Mouse (Mus musculus): ENCODE data around the gene Nmrk2.

Gene Nmrk2

DNA sequence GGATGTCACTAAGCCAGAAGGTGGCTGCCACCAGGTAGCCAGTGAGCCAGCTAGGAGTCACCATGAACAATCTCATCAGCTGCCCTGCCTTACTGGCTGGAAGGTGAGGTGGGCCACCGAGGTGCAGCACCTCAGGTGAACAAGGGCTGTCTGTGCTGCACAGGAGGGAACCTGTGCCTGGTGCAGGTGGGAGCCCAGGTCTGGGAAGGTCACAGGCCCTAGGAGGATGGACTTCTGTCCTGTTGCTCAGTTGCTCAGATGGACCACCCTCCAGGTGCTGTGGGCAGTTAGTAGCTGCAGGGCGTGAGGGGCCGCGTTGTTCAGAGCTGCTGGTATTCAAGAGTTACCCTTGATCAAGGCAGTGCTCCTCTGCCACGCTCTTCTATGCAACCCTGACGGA, 15.0 kb upstream of the Nmrk2 start:
- no peak for DNase-seq (ENCODE audit: low spot score)

DNA sequence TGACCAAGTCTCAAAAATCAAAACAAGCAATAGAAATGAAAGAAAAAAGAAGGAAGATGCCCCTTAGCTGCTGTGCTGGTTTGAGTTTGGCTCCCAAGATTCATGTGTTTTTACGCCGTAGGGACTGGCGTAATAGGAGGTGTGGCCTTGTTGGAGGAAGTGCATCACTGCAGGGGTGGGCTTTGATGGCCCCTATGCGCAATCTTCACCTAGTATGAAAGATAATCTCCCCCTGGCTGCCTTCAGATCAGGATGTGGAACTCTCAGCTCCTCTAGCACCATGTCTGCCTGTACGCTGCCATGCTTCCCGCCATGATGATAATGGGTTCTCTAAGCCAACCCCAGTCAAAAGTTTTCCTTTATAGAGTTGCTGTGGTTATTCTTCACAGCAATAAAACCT, 14.4 kb upstream of the Nmrk2 start:
- DNase-seq (ENCODE audit: low spot score): no peak

DNA sequence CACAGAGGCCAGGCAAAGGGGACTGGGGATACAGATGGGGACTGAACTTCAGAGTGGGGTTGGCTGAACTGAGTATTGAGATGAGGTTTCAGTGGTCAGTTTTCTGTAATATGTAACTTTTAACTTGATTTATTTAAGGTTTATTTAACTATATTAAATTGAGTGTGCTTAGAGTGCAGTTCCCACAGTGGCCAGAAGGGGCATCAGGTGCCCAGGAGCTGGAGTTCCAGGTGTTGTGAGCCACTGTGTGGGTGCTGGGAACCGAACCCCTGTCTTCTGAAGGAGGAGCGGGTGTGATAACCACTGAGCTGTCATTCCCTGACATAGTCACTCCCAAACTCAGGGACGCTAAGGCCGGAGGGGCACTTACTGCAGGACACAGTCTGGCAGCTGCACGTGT, 8.3 kb upstream of the Nmrk2 start:
- no peak for DNase-seq (ENCODE audit: low spot score)

DNA sequence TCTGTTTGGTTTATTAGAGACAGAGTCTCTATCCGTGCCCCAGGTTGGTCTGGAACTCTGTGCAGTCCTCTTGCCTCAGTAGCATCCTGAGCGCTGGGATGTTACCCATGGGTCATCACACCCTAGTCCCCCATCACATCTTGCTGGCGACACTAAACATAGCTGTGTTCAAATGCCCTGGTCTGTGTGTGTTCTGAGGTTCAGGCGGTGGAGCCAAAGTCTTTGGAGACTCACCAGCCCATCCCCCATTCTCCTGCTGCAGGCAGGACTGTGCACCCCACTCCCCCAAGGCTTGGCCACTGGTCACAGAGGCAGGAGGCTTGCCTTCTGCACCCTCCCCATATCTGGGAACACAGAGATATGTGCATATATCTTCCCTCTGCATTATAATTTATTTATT, 2.3 kb upstream of the Nmrk2 start:
- DNase-seq (ENCODE audit: low spot score): peak; percentile 38

DNA sequence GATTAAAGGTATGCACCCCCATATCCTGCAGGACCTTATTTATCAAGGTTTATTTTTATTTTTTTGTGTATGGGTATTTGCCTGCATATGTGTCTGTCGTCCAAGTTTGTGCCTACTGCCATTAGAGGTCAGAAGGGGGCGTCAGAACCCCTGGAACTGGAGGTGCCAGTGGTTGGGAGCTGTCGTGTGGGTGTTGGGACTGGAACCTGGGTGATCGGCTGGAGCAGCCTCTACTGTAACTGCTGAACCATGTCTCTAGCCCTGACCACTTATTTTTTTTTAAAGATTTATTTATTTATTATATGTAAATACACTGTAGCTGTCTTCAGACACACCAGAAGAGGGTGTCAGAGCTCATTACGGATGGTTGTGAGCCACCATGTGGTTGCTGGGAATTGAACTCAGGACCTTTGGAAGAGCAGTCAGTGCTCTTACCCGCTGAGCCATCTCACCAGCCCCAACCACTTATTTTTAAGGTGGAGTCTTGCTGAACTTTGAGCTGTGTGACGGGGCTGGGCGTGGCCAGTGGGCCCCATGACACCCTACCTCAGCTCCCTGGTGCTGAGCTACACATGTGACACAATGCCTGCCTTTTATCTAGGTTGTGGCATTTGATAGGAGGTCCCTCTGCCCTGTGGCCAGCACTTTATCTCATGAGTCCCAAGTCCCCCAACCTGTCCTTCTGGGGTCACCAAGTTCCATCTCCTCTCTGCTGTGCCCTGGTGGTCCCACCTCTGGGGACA, 1.3 kb upstream of the Nmrk2 start:
- no peak for DNase-seq (ENCODE audit: low spot score)

DNA sequence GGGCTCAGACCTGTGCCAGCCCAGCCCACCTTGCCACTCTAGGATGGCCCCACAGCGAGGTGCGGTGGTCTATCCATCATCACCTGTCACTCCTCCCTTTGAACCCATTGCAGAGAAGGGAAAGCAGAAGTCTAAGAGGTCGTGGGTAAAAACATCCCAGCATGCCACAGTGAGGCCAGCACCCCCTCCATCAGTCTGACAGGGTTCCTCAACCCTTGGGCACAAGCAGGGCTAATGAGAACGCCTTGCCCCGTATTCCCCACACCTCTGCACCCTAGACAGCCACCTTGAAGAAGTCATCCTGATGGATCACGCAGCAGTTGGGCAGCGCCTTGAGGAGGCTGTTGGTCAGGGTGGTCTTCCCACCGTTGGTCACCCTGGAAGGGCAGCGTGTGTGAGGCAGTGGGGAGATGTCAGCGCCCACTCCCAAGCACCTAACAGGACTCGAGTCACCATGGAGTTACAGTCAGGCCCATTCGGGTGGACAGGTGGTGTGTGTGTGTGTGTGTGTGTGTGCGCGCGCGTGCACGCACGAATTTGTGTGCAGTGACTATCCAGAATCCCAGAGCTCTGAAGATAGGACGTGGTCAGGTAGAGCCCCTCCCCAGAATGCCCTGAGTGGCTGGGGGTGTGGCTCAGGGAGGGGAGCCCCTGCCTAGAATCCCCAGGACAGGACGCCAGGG, 1.1 kb downstream of the Nmrk2 start:
- no peak for DNase-seq (ENCODE audit: low spot score)

DNA sequence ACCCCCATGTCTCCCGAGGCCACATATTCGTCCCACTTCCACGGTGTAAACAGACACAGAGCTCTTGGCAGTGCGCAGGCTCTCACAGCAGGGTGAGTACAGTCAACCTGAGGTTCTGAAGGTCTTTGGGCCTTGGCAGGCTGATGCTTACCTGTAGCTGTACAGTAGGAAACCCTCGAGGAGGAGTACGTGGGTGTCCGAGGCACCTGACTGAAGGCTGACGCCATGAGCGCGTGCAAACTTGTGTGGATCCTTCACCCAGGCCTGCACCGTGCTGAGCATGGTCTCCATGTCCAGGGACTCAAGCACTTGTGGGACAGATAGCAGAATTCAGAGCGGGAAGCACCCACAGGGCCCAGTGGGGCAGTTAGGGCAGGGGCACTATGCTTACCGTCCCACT, 1.7 kb downstream of the Nmrk2 start:
- no peak for DNase-seq (ENCODE audit: low spot score)

DNA sequence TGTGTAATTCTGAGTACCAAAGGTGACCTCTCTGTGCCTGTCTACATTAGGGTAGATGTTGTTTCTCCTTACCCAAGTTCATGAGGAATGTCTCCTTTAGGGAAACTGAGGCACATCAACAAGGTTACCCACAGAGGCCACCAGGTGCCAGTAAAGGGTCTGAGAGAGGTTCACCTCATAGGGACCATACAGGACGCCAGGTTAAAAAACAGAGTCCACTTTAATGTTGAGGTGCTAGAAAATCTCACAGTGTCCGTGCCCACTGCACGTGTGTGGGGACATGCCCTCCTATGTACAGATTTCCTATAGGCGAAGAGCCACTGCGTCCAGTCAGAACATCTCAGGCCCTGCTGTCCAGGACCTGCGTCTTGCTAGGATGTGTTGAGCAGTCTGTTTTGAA, 2.9 kb downstream of the Nmrk2 start:
- DNase-seq (ENCODE audit: low spot score): no peak

DNA sequence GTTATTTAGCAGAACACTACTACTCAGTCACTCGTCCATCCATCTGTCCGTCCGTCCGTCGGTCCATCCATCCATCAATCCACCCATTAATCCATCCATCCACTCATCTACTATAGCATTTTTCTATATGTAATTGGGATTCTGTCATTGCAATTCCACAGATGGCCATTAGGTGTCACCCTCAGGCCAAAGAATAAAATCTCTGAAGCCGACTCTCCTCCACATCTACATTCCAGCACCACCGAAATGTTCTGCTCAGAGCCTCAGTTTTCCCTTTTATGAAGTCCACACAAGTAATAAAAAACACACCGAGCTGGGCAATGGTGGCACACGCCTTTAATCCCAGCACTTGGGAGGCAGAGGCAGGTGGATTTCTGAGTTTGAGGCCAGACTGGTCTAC, 3.6 kb downstream of the Nmrk2 start:
- peak; percentile 71 for DNase-seq (ENCODE audit: low spot score)

DNA sequence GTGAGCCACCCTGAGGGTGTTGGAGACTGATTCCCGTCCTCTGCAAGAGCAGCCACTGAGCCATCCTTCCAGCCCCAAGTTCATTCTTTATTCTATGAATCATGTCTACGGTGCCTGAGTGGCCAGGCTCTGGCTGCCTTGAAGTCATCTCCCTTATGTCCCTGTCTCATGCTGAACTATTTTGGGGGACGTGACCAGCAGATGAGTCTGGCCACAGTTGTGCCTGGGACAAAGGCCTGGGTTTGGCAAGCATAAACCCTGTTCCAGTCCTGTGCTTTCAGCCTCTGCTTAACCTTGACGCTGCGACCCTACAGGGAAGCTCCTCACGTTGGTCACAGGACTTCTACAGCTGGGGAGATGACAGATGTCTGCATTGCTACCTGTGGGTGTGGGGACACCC, 4.5 kb downstream of the Nmrk2 start:
- DNase-seq (ENCODE audit: low spot score): no peak

DNA sequence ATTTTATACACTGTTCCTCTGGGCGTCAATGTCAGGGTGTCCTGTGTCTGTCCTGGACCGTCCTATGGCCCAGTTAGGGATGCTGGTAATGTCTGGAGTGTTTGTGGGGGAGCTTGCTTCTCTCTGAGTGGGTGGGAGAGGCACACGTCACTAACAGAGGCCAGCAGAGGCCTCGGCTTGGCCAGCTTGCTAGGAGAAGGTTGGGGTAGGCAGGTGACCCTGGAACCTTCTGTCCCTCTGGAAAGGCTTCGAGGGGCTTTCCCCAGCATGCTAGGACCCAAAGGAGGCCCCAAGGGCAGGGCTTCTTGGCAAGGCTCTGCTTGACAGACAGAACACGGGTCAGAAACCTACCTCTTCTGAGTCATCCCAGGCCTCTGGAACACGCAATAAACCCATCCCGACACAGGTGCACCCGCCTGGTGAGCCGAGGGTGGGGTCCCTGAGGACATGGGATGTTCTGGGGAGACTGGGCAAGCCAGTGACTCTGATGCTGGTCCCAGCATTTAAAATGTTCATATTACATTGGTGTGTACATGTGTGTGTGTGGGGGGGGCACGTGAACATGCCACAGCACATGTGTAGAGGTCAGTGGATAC, 5.3 kb downstream of the Nmrk2 start:
- no peak for DNase-seq (ENCODE audit: low spot score)

DNA sequence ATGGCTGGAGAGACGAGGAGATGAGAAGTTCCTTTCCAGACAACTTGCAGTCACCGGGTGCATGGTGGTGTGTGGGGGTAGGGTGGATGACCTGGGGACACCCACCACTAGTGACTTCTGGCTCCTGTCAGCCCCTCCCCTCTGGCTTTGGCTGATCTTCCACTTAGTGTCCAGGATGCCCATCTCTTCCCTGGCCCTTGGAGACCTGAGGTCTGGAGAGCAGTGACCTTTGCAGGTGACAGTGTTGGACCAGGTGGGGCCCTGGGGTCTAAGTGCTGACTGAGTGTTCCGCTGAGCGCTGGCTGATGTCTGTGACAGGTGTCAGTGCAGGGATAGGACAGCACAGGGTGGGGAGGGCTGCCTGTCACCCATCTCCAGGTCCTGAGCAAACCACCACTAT, 6.6 kb downstream of the Nmrk2 start:
- DNase-seq (ENCODE audit: low spot score): no peak

DNA sequence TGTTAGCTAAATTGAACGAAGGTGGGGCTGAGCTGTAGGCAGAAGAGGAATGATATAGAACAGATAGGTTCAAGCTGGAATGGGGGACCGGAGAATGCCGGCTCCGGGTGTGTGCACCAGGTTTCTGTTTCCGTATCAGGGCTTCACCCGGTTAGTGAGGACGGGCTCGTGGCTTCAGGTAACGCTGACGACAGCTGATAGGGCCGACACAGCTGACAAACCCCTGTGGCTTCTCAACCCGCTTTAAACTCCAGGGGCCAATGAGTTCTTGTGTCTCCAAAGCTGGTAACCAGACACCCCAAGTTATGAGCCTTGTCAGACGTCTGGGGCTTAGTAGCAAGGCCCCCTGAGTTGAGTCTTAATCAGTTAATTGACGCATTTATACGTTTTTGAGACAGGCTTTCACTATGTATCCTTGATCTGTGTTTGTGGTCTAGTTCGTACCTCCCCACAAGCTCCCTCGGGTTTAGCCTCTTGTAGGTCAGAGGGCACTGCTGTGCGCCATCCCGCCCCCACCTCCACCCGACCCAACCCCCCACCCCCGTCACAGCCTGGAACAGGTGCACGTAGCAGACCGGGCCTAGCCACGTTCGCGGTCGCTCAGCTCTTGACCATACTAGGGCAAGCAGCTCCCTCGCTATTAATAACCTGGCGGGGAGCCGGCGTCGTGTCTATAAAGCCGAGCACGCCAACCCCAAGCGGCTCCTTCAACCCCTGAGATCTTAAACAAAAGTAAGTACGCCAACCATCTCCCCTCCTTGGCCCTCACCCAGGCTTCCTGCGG, 7.7 kb downstream of the Nmrk2 start:
- DNase-seq (ENCODE audit: low spot score): peak; percentile 74

DNA sequence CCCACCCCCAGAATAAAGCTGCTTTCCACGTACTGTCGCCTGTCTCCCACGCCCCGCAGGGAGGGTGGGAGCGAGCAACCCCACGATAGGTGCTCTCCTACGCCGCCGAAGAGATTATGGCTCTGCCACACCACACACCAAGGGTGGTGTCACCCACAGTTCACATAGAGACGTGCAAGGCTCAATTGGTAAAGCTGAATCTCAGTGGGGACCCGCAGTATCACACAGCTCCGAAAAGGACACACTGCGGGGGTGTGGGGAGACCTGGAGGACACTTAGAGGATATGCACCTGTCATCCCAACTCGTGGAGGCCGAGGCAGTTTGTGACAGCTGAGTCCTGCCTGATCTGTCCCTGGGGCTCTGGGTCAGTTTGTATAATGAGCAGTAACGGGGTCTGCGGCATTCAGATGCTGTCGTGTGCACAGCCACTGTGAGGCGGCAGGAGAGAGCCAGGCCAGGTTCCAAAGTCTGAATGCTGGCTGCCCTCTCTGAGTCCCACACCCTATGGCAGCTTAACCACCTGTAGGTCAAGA, 8.8 kb downstream of the Nmrk2 start:
- no peak for DNase-seq (ENCODE audit: low spot score)

DNA sequence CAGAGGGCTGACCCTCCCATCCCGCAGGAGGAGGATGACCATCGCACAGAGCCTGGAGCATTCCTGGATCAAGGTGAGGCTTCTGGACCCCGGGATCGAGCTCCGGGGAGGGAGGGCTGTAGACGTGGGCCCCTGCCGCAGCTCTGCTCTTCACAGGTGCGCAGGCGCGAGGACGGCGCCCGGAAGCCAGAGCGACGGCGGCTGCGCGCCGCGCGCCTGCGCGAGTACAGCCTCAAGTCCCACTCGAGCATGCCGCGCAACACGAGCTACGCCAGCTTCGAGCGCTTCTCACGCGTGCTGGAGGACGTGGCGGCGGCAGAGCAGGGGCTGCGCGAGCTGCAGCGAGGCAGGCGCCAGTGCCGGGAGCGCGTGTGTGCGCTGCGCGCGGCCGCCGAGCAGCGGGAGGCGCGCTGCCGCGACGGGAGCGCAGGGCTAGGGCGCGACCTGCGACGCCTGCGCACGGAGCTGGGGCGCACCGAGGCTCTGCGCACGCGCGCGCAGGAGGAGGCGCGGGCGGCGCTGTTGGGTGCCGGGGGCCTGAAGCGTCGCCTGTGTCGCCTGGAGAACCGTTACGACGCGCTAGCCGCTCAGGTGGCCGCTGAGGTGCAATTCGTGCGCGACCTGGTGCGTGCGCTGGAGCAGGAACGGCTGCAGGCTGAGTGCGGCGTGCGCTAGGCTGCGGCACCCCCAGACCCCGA, 9.4 kb downstream of the Nmrk2 start:
- DNase-seq (ENCODE audit: low spot score): peak; percentile 83

DNA sequence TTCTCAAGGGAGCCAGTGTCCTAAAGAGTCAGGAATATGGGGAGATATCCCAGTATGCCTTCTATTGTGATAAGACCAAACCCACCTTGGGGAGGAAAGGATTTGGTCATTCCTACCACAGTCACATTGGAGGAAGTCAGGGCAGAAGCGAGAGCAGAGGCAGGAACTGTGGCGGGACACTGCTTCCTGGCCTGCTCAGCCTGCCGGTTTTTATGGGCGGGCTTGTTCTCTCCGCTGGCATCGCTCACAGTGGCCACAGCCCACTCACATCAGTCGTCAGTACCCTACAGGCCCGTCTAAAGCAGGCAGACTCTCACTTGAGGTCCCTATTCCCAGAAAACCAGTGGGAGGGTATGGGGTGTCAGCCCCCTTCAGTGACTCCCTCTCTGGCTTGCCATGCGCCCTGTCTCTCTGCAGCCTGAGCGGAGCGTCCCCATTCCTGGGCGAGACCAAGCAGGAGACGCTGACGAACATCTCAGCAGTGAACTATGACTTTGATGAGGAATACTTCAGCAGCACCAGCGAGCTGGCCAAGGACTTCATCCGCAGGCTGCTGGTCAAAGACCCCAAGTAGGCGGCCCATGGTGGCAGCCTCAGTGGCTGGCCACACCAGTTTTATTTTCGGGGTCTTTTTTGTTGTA, 10.4 kb downstream of the Nmrk2 start:
- DNase-seq (ENCODE audit: low spot score): no peak

DNA sequence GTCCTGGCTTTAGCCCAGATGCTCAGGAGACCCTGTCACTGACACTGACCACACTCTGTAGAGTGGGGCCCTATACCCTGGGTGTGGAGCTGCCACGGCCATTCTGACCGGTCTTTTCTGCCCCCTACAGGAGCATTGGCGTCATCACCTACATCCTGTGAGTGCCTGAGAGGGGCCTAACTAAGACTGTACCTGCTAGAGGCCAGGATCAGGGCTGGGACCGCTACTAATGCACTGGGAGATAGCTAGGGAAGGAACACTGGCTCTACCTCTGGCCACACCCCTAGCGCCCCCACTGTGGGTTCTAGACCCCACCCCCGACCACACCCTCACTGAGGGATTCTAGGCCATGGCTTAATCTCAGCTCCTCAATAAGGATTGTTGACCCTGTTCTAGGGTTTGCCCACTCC, 10.9 kb downstream of the Nmrk2 start:
- DNase-seq (ENCODE audit: low spot score): peak; percentile 57

DNA sequence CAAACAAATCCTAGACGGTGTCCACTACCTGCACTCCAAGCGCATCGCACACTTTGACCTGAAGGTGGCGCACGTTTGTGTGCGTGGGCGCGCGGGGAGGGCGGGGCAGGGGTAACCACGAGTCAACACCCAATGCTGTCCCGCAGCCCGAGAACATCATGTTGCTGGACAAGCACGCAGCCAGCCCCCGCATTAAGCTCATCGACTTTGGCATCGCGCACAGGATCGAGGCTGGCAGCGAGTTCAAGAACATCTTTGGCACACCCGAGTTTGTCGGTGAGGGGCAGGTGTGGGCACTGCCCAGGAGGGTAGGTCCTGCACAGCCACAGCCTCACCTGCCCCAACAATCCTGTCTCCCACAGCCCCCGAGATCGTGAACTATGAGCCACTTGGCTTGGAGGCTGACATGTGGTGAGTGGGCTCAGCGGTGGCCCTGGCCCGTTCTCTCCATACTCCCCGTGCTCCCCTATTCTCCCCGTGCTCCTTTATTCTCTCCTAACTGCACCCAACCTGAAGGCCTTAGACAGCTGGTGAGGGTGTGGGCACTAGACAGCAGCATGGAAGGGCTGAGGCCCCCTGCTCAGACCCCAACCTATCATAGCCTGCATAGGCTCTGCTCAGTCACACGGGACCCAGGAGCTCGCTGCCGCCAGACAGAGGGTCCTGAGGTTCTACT, 11.5 kb downstream of the Nmrk2 start:
- DNase-seq (ENCODE audit: low spot score): peak; percentile 75

DNA sequence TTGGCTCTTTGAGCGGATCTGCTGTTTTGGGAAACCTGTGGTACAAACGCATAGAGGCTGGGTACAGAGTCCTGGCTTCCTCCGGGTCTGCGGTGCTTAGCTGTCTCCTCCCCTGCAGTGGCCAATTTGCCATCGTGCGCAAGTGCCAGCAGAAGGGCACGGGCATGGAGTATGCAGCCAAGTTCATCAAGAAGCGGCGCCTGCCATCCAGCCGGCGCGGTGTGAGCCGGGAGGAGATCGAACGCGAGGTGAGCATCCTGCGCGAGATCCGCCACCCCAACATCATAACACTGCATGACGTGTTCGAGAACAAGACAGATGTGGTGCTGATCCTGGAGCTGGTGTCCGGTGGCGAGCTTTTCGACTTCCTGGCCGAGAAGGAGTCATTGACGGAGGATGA, 12.0 kb downstream of the Nmrk2 start:
- DNase-seq (ENCODE audit: low spot score): no peak

DNA sequence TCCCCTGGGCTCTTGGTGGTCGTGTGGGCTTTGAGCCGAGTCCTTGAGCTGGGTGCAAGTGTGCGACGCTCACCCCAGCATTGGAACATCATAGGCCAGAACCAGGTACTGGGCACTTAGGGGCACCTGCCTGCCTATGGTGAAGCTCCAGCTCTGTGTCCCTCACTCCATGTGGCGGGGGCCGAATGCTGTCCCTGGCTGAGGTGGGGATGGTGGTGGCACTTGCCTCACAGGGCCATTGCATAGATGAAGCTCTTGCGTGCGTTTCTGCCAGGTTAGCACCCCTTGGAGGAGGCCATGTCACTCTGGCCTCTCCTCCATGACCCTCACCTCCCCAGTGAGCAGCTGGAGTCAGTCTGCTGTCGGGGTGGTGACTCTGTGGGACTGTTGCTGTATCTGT, 14.7 kb downstream of the Nmrk2 start:
- no peak for DNase-seq (ENCODE audit: low spot score)

DNA sequence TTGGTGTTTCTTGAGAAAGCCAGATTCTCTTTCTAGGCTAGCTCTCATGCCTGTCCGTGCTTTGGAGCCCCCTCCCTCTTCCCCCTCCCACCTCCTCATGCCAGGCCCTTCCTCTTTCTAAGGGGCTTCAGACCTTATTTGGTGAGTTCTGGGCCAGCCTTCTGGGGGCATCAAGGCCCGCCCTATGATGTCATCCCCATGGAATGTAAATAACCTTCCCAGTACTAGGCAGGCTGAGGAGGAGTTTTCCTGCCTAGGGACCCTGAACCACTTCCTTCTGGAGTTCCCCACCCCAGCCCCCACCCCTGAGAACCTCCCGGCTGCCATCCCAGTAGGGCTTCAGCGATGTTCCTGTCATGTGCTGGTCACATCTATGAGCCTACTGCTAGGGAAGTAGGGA, 17.1 kb downstream of the Nmrk2 start:
- no peak for DNase-seq (ENCODE audit: low spot score)

Data from testis, postnatal 10 days (tissue).